Mouse (Mus musculus) layer of hippocampus, postnatal 14 days (tissue): Measurements from ENCODE around the gene Kcnj1. TPM values are rescaled to one million over a fixed set of nuclear protein-coding genes. Genes with fewer than 3 reads are reported as not detected.

Experiments
- DNase-seq, 2 experiments: peaks; one replicate each; pipeline ENCODE4 v3.0.0; 2021 to 2022; ENCODE audit warnings: low spot score in 2 of 2, mixed read lengths in 1 of 2
- long read RNA-seq, 2 experiments: library from polyadenylated mRNA; stranded (forward); transcript quantifications; one replicate each; pipeline ENCODE4 v2.0.0; 2021
- total RNA-seq, 2 experiments: library from RNA; stranded (reverse); gene quantifications; 2 replicates each; pipeline ENCODE4 v1.2.3; 2021

Kcnj1 gene
- not detected for total RNA-seq
- long read RNA-seq, experiment 1, result 0 reads
- long read RNA-seq, experiment 2, result 0 reads

GRCm38 (mm10) chr9:32372202-32372601 is at the start of gene Kcnj1:
Kcnj1 (plus strand) TSS chr9:32372493.
- DNase-seq, result no peak

- no peak for DNase-seq
These were observed 48.7 kb upstream of the Kcnj1 start for GRCm38 (mm10) chr9:32323610-32324009.

GRCm38 (mm10) chr9:32328777-32329176 is 43.5 kb upstream of the Kcnj1 start:
- DNase-seq, result no peak

- DNase-seq, result no peak
These were observed 41.1 kb upstream of the Kcnj1 start for GRCm38 (mm10) chr9:32331162-32331561.

GRCm38 (mm10) chr9:32335389-32336150 is 36.7 kb upstream of the Kcnj1 start:
- no peak for DNase-seq

GRCm38 (mm10) chr9:32340831-32341230 is 31.5 kb upstream of the Kcnj1 start:
- no peak for DNase-seq

- no peak for DNase-seq
These were observed 29.4 kb upstream of the Kcnj1 start for GRCm38 (mm10) chr9:32342929-32343328.

GRCm38 (mm10) chr9:32344051-32344450 is 28.2 kb upstream of the Kcnj1 start, which contains the start of gene Kcnj5:
Kcnj5 (minus strand) TSS chr9:32344350.
- no peak for DNase-seq

GRCm38 (mm10) chr9:32344489-32344888 is 27.8 kb upstream of the Kcnj1 start:
- DNase-seq, result no peak

GRCm38 (mm10) chr9:32348096-32348495 is 24.2 kb upstream of the Kcnj1 start:
- no peak for DNase-seq

- DNase-seq, result no peak
These were observed 22.9 kb upstream of the Kcnj1 start for GRCm38 (mm10) chr9:32349344-32349743.

- DNase-seq, result peak; percentile 78 to 84
These were observed 22.0 kb upstream of the Kcnj1 start for GRCm38 (mm10) chr9:32350332-32350731.

GRCm38 (mm10) chr9:32360770-32361169 is 11.5 kb upstream of the Kcnj1 start:
- DNase-seq, result no peak

GRCm38 (mm10) chr9:32368812-32369211 is 3.5 kb upstream of the Kcnj1 start:
- no peak for DNase-seq

- DNase-seq, result no peak
These were observed 2.9 kb upstream of the Kcnj1 start for GRCm38 (mm10) chr9:32369388-32369787.

- DNase-seq, result no peak
These were observed 1.4 kb downstream of the Kcnj1 start for GRCm38 (mm10) chr9:32373656-32374055.

- DNase-seq, result no peak
These were observed 3.7 kb downstream of the Kcnj1 start for GRCm38 (mm10) chr9:32376031-32376430.

GRCm38 (mm10) chr9:32376863-32377590 is 4.7 kb downstream of the Kcnj1 start:
- no peak for DNase-seq

GRCm38 (mm10) chr9:32384906-32385305 is 12.6 kb downstream of the Kcnj1 start:
- DNase-seq, result no peak

- DNase-seq, result no peak
These were observed 15.8 kb downstream of the Kcnj1 start for GRCm38 (mm10) chr9:32388120-32388519.

GRCm38 (mm10) chr9:32391092-32391491 is 18.8 kb downstream of the Kcnj1 start:
- DNase-seq, result no peak

- DNase-seq, result no peak
These were observed 19.4 kb downstream of the Kcnj1 start for GRCm38 (mm10) chr9:32391701-32392100.
